Mouse (Mus musculus): ENCODE measurements around the gene Slc39a11. TPM values are rescaled to one million over a fixed set of nuclear protein-coding genes. Genes with fewer than 3 reads are reported as not detected.

Gene Slc39a11
- polyA plus RNA-seq, 1 experiment: 6.5 TPM

DNA sequence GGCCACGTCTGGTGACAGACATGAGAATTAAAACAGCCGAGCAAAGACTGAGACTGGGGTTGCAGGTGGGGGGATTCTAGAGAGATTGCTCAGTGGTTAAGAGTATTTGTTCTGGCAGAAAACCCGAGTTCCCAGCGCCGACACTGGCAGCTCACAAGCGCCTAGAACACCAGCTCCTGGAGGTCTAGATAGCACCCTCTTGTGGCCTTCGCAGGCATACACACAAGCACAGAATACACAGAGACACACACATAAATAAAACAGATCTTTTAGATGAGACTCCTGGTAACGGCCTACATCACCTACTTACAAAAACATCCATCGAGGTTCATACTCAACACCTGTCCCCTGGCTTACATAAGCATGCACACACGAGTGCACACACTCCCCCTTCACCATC is 165.8 kb downstream of the Slc39a11 start:
- Histone ChIP-seq H3K4me1 (ENCODE audit: control insufficient read depth, insufficient read depth, insufficient read length, low read length) (0 out of 2 replicates have a peak, but pooled peaks cover 2% of the 10 kb centered on the region), H3K4me3 (ENCODE audit: insufficient read depth, low read depth, low read length) (no peak overlapping the region), H3K27ac (replicated peaks; ENCODE audit: low read depth, low read length) (no peak overlapping the region)

DNA sequence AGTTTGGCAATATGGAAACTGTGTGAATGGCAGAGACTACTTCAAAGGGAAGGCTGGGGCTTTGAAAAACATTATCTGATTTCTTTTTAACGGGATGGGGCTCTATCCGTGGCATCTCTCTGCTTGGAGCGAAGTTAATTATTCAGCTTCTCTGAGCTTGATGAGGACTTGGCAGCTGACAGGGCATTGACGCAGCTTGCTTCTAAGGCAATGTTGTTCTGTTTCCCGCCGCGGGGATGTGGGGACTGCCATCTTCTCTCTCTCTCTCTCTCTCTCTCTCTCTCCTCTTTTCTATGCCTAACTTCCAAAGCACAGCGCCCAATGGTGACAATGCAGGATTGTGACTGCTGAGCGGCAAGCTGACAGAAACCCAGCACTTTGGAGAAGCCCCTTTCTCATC is 172.3 kb downstream of the Slc39a11 start:
- Histone ChIP-seq H3K4me3 (ENCODE audit: insufficient read depth, low read depth, low read length) (no peak overlapping the region), H3K4me1 (ENCODE audit: control insufficient read depth, insufficient read depth, insufficient read length, low read length) (no peaks in the 10 kb centered on the region), H3K27ac (replicated peaks; ENCODE audit: low read depth, low read length) (no peak overlapping the region)

- no peak overlapping the region for H3K27ac ChIP-seq (replicated peaks; ENCODE audit: low read depth, low read length)
- no peak overlapping the region for H3K4me3 ChIP-seq (ENCODE audit: insufficient read depth, low read depth, low read length)
- H3K4me1 ChIP-seq (ENCODE audit: control insufficient read depth, insufficient read depth, insufficient read length, low read length): no peaks in the 10 kb centered on the region
Observed at GRCm38 (mm10) chr11:113476720-113477119, 173.2 kb downstream of the Slc39a11 start.

GRCm38 (mm10) chr11:113475491-113475890 is 174.4 kb downstream of the Slc39a11 start:
- H3K4me3 ChIP-seq (ENCODE audit: insufficient read depth, low read depth, low read length): no peak overlapping the region
- no peak overlapping the region for H3K27ac ChIP-seq (replicated peaks; ENCODE audit: low read depth, low read length)
- H3K4me1 ChIP-seq (ENCODE audit: control insufficient read depth, insufficient read depth, insufficient read length, low read length): no peaks in the 10 kb centered on the region

DNA sequence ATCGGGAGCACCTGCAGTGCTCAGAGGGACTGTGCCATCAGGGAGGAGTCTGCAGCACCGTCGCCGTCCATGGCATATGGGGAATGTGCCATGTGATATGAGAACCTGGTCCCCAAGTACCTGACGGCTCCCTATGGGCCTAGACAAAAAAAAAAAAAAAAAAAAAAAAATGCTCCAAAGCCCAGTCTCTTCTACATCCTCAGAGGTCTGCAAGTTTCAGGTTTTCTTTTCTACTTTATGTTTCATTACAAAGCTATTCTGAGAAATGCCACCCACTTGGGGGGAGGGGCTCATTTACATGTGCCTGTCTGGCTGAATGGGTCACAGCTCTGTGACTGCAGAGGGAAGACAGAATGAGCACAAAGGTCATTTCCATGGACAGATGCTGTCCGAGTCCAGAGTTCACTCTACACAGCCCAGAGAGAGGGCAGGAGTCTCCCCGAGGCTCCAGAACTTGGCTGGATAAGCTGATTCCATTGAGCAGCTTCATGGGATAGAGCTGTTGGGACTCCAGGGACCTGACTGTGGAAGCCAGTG is 175.8 kb downstream of the Slc39a11 start:
- no peak overlapping the region for H3K27ac ChIP-seq (replicated peaks; ENCODE audit: low read depth, low read length)
- H3K4me3 ChIP-seq (ENCODE audit: insufficient read depth, low read depth, low read length): no peak overlapping the region
- H3K4me1 ChIP-seq (ENCODE audit: control insufficient read depth, insufficient read depth, insufficient read length, low read length): 0 out of 2 replicates have a peak, but pooled peaks cover 3% of the 10 kb centered on the region

DNA sequence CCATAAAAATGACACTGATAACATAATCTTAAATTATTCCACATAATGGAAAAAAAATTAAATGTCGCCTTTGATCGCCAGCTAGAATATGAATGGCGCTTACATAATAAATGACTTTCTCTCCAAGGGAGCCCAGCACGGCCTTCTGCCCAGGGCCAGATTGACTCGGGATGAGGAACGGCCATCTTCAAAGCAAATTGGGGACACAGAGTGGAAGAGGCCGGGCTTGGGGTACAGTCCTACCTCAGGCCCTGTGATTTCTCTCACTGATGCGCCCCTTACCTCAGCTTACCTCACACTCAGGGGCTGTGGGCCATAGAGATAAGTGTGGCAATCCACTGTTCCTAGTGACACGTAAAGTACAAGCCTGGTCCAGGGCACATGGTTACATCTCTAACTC is 177.9 kb downstream of the Slc39a11 start:
- H3K4me1 ChIP-seq (ENCODE audit: control insufficient read depth, insufficient read depth, insufficient read length, low read length): 0 out of 2 replicates have a peak, but pooled peaks cover 3% of the 10 kb centered on the region
- H3K27ac ChIP-seq (replicated peaks; ENCODE audit: low read depth, low read length): no peak overlapping the region
- H3K4me3 ChIP-seq (ENCODE audit: insufficient read depth, low read depth, low read length): no peak overlapping the region

GRCm38 (mm10) chr11:113469919-113470785 is 179.7 kb downstream of the Slc39a11 start:
- Histone ChIP-seq H3K4me3 (ENCODE audit: insufficient read depth, low read depth, low read length) (no peak overlapping the region), H3K27ac (replicated peaks; ENCODE audit: low read depth, low read length) (no peak overlapping the region), H3K4me1 (ENCODE audit: control insufficient read depth, insufficient read depth, insufficient read length, low read length) (0 out of 2 replicates have a peak, but pooled peaks cover 3% of the 10 kb centered on the region)

DNA sequence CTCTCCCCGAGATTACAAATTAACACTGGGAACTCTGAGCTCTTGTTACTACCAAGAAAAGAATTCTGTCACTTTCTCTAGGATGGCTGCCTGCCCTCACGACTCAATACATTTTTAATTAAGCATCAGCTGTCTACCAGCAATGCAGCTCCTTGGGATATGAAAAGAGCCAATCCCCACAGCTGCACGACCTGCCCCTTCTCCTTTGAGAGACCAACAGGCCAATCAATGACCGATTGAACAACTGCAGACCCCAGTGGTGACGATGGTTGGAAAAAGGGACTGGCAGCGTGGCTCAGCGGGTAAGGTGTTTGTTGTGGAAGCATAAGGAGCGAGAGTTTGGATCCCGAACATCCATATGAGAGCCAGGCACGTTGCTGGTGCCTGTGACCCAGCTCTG is 181.9 kb downstream of the Slc39a11 start:
- Histone ChIP-seq H3K4me3 (ENCODE audit: insufficient read depth, low read depth, low read length) (no peak overlapping the region), H3K27ac (replicated peaks; ENCODE audit: low read depth, low read length) (no peak overlapping the region), H3K4me1 (ENCODE audit: control insufficient read depth, insufficient read depth, insufficient read length, low read length) (0 out of 2 replicates have a peak, but pooled peaks cover 3% of the 10 kb centered on the region)

DNA sequence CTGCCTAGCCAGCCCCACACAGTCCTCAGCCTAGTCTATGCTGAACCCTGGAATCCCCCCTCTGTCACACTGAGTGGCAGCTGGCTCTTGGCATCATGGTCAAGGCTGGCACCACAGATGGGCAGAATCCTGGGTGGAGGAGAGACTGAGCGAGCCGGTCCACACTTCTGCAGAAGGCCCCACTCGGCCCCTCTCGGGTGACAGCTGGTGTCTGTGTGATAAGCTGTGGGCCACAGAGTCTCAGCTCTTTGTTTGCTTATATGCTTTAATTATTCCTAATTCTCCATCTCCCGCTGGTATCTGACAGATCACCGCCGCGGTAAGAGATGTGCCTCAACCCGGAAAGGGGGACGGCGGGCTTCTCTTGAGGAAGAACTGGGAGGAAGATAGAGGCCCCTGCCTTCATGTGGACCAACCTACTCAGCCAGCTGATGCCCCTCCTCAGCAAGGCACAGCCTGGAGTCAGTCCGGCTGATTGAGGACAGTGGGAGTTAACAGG is 182.5 kb downstream of the Slc39a11 start:
- Histone ChIP-seq H3K27ac (replicated peaks; ENCODE audit: low read depth, low read length) (no peak overlapping the region), H3K4me3 (ENCODE audit: insufficient read depth, low read depth, low read length) (no peak overlapping the region), H3K4me1 (ENCODE audit: control insufficient read depth, insufficient read depth, insufficient read length, low read length) (0 out of 2 replicates have a peak, but pooled peaks cover 3% of the 10 kb centered on the region)

DNA sequence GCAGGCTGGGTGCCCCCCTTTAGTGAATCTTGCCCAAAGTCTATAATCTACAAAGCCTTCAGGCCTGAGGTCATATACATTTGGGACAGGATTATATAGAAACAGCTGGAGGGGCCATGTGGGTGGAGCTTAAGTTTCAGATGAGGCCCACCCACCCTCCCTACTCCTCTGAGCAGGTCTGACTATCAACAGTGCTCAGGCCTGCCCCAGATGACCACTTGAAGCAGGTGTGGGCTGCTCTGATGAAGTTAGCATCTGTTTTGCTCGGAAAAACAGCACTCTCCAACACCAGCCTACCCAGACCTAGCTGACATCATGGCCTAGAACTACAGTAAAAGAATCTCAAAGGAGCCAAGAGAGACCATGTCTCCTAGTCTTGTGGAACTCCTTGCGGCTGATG is 189.8 kb downstream of the Slc39a11 start:
- Histone ChIP-seq H3K27ac (replicated peaks; ENCODE audit: low read depth, low read length) (no peak overlapping the region), H3K4me1 (ENCODE audit: control insufficient read depth, insufficient read depth, insufficient read length, low read length) (no peaks in the 10 kb centered on the region), H3K4me3 (ENCODE audit: insufficient read depth, low read depth, low read length) (no peak overlapping the region)

- no peak overlapping the region for H3K4me3 ChIP-seq (ENCODE audit: insufficient read depth, low read depth, low read length)
- no peaks in the 10 kb centered on the region for H3K4me1 ChIP-seq (ENCODE audit: control insufficient read depth, insufficient read depth, insufficient read length, low read length)
- H3K27ac ChIP-seq (replicated peaks; ENCODE audit: low read depth, low read length): no peak overlapping the region
Observed at GRCm38 (mm10) chr11:113458582-113459210, 191.2 kb downstream of the Slc39a11 start.

- Histone ChIP-seq H3K4me1 (ENCODE audit: control insufficient read depth, insufficient read depth, insufficient read length, low read length) (no peaks in the 10 kb centered on the region), H3K27ac (replicated peaks; ENCODE audit: low read depth, low read length) (no peak overlapping the region), H3K4me3 (ENCODE audit: insufficient read depth, low read depth, low read length) (no peak overlapping the region)
Observed at GRCm38 (mm10) chr11:113452861-113453568, 196.9 kb downstream of the Slc39a11 start.

- no peak overlapping the region for H3K27ac ChIP-seq (replicated peaks; ENCODE audit: low read depth, low read length)
- no peaks in the 10 kb centered on the region for H3K4me1 ChIP-seq (ENCODE audit: control insufficient read depth, insufficient read depth, insufficient read length, low read length)
- H3K4me3 ChIP-seq (ENCODE audit: insufficient read depth, low read depth, low read length): no peak overlapping the region
Observed at GRCm38 (mm10) chr11:113451301-113451700, 198.6 kb downstream of the Slc39a11 start.

GRCm38 (mm10) chr11:113450665-113451064 is 199.2 kb downstream of the Slc39a11 start:
- Histone ChIP-seq H3K4me3 (ENCODE audit: insufficient read depth, low read depth, low read length) (no peak overlapping the region), H3K27ac (replicated peaks; ENCODE audit: low read depth, low read length) (no peak overlapping the region), H3K4me1 (ENCODE audit: control insufficient read depth, insufficient read depth, insufficient read length, low read length) (no peaks in the 10 kb centered on the region)

DNA sequence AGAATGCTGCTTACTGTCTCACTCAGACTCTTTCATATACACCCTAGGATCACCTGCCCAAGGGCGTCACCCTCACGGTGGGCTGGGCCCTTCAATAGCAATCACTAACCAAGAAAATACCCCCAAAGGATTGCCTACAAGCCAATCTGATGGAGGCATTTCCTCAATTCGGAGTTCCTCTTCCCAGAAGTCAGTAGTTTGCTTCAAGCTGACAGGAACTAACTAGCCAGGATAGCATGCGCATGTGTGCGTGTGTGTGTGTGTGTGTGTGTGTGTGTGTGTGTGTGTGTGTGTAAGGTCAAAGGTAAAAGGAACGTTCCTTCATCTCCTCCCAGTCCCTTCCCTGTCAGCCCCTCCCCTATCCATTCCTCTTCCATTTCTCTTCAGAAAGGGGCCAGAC is 199.9 kb downstream of the Slc39a11 start:
- Histone ChIP-seq H3K4me1 (ENCODE audit: control insufficient read depth, insufficient read depth, insufficient read length, low read length) (no peaks in the 10 kb centered on the region), H3K4me3 (ENCODE audit: insufficient read depth, low read depth, low read length) (no peak overlapping the region), H3K27ac (replicated peaks; ENCODE audit: low read depth, low read length) (no peak overlapping the region)

Data from brown adipose tissue, adult 24 weeks (tissue).